Mouse (Mus musculus) ES-Bruce4 (cell line): ENCODE results near the gene Olfr606.
"Not testable (repeated sequence)": the region's sequence is repeated elsewhere in the genome, so short reads cannot be mapped to it uniquely, and the experiment has no call there.

Experiments used
- CTCF ChIP-seq: IDR thresholded peaks from one replicate; pipeline ENCODE4 v1.8.1; 2011; ENCODE audit warnings: low read depth, low read length
- EP300 ChIP-seq: IDR thresholded peaks from 2 replicates; pipeline ENCODE4 v1.6.1; 2011; ENCODE audit warnings: low read depth, low read length; ENCODE audit not compliant: insufficient read depth
- POLR2A ChIP-seq: IDR thresholded peaks from one replicate; pipeline ENCODE4 v1.8.1; 2011; ENCODE audit warnings: low read length; ENCODE audit not compliant: insufficient read depth

GRCm38 (mm10) chr7:103406521-103407055 lies 42.3 kb upstream of the Olfr606 start:
- not testable (repeated sequence) for TF ChIP-seq CTCF, EP300, POLR2A
